Mouse (Mus musculus): ENCODE measurements around the gene Rgs13.

- TF ChIP-seq CTCF (IDR thresholded peaks at IDR 0.05; ENCODE audit: low read depth), result no peak
- TF ChIP-seq EP300 (IDR thresholded peaks at IDR 0.05; ENCODE audit: low read depth), result no peak
Observed at GRCm38 (mm10) chr1:144127965-144128364, 49.2 kb downstream of the Rgs13 start.
